Mouse (Mus musculus) E14TG2a.4 (cell line): Measurements from ENCODE around the gene Plcb1.

Source experiments
- H3K27me3 ChIP-seq: 2 replicates; pipeline ENCODE4 v1.6.1; 2014; ENCODE audit warnings: low read length, control low read depth; ENCODE audit not compliant: insufficient read depth
- H3K36me3 ChIP-seq: 2 replicates; pipeline ENCODE4 v1.6.1; 2014; ENCODE audit warnings: low read length, control low read depth; ENCODE audit not compliant: insufficient read depth
- H3K4me1 ChIP-seq: replicated peaks from 2 replicates; pipeline ENCODE4 v1.6.1; 2014; ENCODE audit warnings: low read depth, low read length, control low read depth
- H3K4me3 ChIP-seq: replicated peaks from 2 replicates; pipeline ENCODE4 v1.5.1; 2014; ENCODE audit warnings: mild to moderate bottlenecking, low read length
- H3K9me3 ChIP-seq: 2 replicates; pipeline ENCODE4 v1.6.1; 2014; ENCODE audit warnings: low read length, control low read depth
- CTCF ChIP-seq: conservative IDR thresholded peaks from 2 replicates; pipeline ENCODE4 v1.5.1; 2014; ENCODE audit warnings: low read length
- NANOG ChIP-seq: IDR thresholded peaks from 2 replicates; pipeline ENCODE4 v1.6.1; 2014; ENCODE audit warnings: borderline replicate concordance, low read length, mixed read lengths
- POU5F1 ChIP-seq: IDR thresholded peaks from 2 replicates; pipeline ENCODE4 v1.6.1; 2014; ENCODE audit warnings: low read length, borderline replicate concordance

Gene Plcb1

GRCm38 (mm10) chr2:135157961-135158360 lies 372.1 kb downstream of the Plcb1 start:
- no peaks in the 10 kb centered on the region for H3K36me3 ChIP-seq
- no peaks in the 10 kb centered on the region for H3K9me3 ChIP-seq
- H3K4me3 ChIP-seq: no peak overlapping the region
- TF ChIP-seq NANOG (no peak), POU5F1 (no peak), CTCF (no peak)
- H3K4me1 ChIP-seq: no peaks in the 10 kb centered on the region
- no peaks in the 10 kb centered on the region for H3K27me3 ChIP-seq

GRCm38 (mm10) chr2:135161673-135162072 lies 375.8 kb downstream of the Plcb1 start:
- Histone ChIP-seq H3K27me3 (no peaks in the 10 kb centered on the region), H3K4me3 (no peak overlapping the region), H3K9me3 (no peaks in the 10 kb centered on the region), H3K4me1 (no peaks in the 10 kb centered on the region), H3K36me3 (no peaks in the 10 kb centered on the region)
- no peak for TF ChIP-seq CTCF
- no peak for TF ChIP-seq NANOG
- no peak for TF ChIP-seq POU5F1

GRCm38 (mm10) chr2:135165512-135165911 lies 379.6 kb downstream of the Plcb1 start:
- Histone ChIP-seq H3K9me3 (no peaks in the 10 kb centered on the region), H3K27me3 (no peaks in the 10 kb centered on the region), H3K36me3 (no peaks in the 10 kb centered on the region), H3K4me3 (no peak overlapping the region), H3K4me1 (no peaks in the 10 kb centered on the region)
- TF ChIP-seq NANOG (no peak), CTCF (no peak), POU5F1 (no peak)

GRCm38 (mm10) chr2:135175544-135175943 lies 389.7 kb downstream of the Plcb1 start:
- Histone ChIP-seq H3K4me3 (no peak overlapping the region), H3K4me1 (no peaks in the 10 kb centered on the region), H3K36me3 (no peaks in the 10 kb centered on the region), H3K9me3 (peaks cover 6% of the 10 kb centered on the region; the same call in 1 of the 2 replicates), H3K27me3 (no peaks in the 10 kb centered on the region)
- no peak for TF ChIP-seq CTCF
- no peak for TF ChIP-seq POU5F1
- TF ChIP-seq NANOG: no peak

- Histone ChIP-seq H3K36me3 (no peaks in the 10 kb centered on the region), H3K27me3 (no peaks in the 10 kb centered on the region), H3K4me1 (no peaks in the 10 kb centered on the region), H3K4me3 (no peak overlapping the region), H3K9me3 (no peaks in the 10 kb centered on the region)
- TF ChIP-seq CTCF: no peak
- TF ChIP-seq NANOG: no peak
- no peak for TF ChIP-seq POU5F1
Observed at GRCm38 (mm10) chr2:135187659-135188058, 401.8 kb downstream of the Plcb1 start.

GRCm38 (mm10) chr2:135200830-135201229 lies 415.0 kb downstream of the Plcb1 start:
- TF ChIP-seq POU5F1: no peak
- no peak for TF ChIP-seq CTCF
- TF ChIP-seq NANOG: no peak
- Histone ChIP-seq H3K27me3 (no peaks in the 10 kb centered on the region), H3K4me3 (no peak overlapping the region), H3K36me3 (no peaks in the 10 kb centered on the region), H3K4me1 (peaks cover 12% of the 10 kb centered on the region), H3K9me3 (no peaks in the 10 kb centered on the region)

GRCm38 (mm10) chr2:135202390-135202789 lies 416.5 kb downstream of the Plcb1 start:
- H3K4me3 ChIP-seq: no peak overlapping the region
- TF ChIP-seq NANOG (no peak), CTCF (no peak), POU5F1 (no peak)
- no peaks in the 10 kb centered on the region for H3K27me3 ChIP-seq
- H3K36me3 ChIP-seq: no peaks in the 10 kb centered on the region
- no peaks in the 10 kb centered on the region for H3K9me3 ChIP-seq
- H3K4me1 ChIP-seq: peaks cover 12% of the 10 kb centered on the region

- Histone ChIP-seq H3K4me1 (peaks cover 7% of the 10 kb centered on the region), H3K27me3 (no peaks in the 10 kb centered on the region), H3K36me3 (no peaks in the 10 kb centered on the region), H3K4me3 (no peak overlapping the region), H3K9me3 (no peaks in the 10 kb centered on the region)
- no peak for TF ChIP-seq CTCF
- no peak for TF ChIP-seq NANOG
- TF ChIP-seq POU5F1: no peak
Observed at GRCm38 (mm10) chr2:135204141-135205120, 418.6 kb downstream of the Plcb1 start.

GRCm38 (mm10) chr2:135208890-135209289 lies 423.0 kb downstream of the Plcb1 start:
- no peak for TF ChIP-seq POU5F1
- TF ChIP-seq NANOG: no peak
- TF ChIP-seq CTCF: no peak
- Histone ChIP-seq H3K27me3 (no peaks in the 10 kb centered on the region), H3K36me3 (no peaks in the 10 kb centered on the region), H3K4me1 (no peaks in the 10 kb centered on the region), H3K4me3 (no peak overlapping the region), H3K9me3 (no peaks in the 10 kb centered on the region)
